Mouse (Mus musculus): Measurements from ENCODE around the gene Acot7.

The Acot7 gene

DNA sequence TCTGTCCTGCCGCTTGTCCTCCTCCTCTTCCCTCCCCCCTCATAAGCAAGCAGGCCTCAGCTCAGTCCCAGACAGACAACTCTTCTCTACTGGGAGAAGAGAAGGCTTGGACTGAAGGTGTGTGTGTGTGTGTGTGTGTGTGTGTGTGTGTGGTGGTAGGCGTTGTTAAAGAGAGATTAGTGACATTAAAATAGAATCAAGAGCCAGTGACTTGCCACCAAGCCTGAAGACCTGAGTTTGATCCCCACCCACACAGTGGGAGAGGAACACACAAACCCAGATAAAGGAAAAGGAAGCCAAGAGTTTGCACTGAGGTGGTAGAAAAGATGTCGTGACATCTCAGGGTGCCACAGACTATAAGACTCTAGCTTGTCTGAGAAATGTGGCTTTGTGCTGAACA, 69.3 kb downstream of the Acot7 start:
- DNase-seq = no peak

GRCm38 (mm10) chr4:152250615-152251014, 72.7 kb downstream of the Acot7 start:
- no peak for DNase-seq

- DNase-seq = no peak
Measured at GRCm38 (mm10) chr4:152253183-152253759, 75.3 kb downstream of the Acot7 start.

DNA sequence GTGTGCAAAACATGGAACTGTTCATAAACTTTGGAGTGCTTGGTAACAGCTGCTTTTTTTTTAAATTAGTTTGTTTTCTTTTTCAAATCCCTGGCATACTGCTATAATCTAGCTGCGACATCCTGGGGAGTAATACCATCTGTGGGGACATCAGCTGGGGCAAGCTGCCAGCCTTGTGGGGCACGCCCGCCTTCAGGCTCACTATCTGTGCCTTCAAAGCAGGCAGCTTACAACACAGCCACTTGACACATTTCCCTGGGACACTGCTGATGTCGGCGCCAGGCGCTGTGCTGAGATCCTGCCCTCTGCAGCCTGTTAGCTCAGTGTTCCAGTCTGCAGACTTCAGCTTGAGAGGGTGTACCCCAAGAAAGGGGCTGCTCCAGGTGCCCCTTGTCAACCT, 79.1 kb downstream of the Acot7 start:
- peak; percentile 85 for DNase-seq

GRCm38 (mm10) chr4:152260451-152260850, 82.5 kb downstream of the Acot7 start:
- DNase-seq = no peak

GRCm38 (mm10) chr4:152262187-152262586, 84.3 kb downstream of the Acot7 start:
- DNase-seq = no peak

- no peak for DNase-seq
Measured at GRCm38 (mm10) chr4:152263089-152263488, 85.2 kb downstream of the Acot7 start.

DNA sequence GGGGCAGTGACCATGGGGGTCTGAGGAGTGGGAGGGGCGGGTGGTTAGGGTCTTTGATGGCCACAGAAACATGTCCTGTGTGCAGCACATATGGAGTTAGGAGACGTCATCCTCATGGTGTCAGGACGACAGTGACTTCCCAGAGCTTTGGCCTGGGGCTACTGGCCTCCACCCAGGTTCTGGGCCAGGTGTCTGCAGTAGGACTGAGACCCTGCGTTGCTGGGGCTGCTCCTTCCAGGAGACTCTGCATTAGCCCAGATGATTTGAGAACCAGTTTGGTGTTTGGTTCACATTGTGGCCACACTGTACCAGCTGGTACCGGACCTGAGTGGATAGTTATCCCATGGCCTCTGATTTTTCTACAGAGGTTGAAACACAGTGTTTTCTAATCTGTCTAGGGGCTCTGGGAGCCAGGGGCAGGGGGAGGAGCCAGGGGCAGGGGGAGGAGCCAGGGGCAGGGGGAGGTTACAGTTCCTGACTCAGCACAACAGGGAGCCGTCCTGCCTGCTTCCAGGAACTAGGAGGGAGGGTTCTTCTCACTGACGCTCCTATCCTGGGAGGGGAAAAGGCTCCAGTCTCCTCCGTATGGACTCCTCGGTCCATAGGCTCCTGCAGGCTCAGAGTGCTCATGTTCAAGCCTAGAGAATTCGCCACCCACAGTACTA, 85.7 kb downstream of the Acot7 start:
- DNase-seq = no peak

- DNase-seq = no peak
Measured at GRCm38 (mm10) chr4:152264177-152264530, 86.2 kb downstream of the Acot7 start.

DNA sequence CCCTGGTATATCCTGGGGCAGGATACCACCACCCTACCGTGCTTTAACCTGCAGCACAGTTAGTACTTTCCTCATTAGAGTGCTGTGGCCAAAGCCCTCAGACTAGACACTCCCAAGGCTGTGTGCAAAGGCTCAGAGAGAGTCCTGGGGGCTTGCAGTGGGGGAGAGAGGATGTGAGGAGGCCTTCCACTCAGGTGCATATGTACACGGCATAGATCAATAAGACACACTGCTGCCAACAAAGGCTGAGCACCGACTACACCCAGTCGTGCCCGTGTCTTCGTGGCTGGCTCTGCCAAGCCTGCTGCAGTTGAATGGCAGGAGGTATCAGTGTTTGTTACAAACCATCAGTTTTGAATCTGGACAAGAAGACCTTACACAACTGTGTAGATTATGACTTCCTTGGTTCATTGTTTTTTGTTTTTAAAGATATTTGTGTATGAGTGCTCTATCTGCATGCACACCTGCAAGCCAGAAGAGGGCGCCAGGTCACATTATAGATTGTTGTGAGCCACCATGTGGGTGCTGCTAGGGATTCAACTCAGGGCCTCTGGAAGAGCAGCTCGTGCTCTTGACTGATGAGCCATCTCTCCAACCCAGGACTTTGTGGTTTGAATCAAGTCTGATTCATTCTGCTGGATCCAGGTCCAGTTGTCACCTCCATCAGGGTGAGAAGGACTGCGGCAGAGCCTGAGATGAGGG, 87.1 kb downstream of the Acot7 start:
- DNase-seq = no peak

- DNase-seq = no peak
Measured at GRCm38 (mm10) chr4:152265791-152266190, 87.9 kb downstream of the Acot7 start.

GRCm38 (mm10) chr4:152266236-152266895, 88.4 kb downstream of the Acot7 start:
- DNase-seq = peak; percentile 71

DNA sequence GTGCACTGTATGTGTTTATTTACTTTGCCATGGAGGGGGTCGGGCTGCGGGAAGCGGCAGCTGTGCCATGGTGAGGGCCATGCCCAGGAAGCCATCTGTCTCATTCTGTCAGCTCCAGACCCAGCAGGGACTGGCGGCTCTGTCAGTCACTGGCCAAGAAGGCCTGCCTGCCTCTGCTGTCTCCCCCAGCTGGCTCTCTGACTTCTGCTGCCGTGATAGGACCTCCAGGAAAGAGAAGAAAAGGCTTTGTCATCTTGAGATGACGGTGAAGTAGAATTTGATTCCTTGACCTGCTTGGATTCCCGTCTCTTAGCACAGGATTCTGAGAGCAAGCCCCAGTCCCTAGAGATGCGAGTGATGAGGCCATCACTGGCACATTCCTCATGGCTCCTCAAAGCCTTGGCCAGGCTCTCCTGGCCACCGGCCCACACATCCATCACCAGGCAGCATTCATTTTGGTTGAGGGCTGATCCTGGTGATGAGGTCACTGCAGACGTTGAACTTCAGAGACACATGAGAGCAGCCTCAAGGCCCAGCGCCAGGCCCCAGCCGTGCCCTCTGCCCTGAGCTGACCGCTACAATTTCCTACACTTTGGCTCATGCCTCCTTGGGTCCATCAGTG, 89.9 kb downstream of the Acot7 start:
- DNase-seq = no peak

DNA sequence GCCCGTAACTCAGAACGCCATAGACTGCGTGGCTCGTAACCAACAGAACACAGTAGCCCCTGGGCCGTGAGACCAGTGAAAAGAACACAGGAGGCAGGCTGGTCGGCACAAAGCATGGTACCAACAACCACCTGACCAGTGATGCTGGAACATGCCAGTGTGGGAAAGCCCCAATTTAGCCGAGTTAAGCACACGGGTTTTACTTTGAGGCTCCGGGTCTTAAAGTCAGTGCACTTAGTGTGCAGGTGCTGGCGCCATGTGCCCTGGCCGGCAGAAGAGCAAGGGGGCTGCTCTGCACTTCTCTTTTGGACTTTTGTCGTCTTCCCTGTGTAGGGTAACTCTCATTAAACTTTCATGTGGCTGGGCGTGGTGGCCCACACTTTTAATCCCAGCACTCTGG, 92.0 kb downstream of the Acot7 start:
- no peak for DNase-seq

- DNase-seq = no peak
Measured at GRCm38 (mm10) chr4:152270599-152270998, 92.7 kb downstream of the Acot7 start.

DNA sequence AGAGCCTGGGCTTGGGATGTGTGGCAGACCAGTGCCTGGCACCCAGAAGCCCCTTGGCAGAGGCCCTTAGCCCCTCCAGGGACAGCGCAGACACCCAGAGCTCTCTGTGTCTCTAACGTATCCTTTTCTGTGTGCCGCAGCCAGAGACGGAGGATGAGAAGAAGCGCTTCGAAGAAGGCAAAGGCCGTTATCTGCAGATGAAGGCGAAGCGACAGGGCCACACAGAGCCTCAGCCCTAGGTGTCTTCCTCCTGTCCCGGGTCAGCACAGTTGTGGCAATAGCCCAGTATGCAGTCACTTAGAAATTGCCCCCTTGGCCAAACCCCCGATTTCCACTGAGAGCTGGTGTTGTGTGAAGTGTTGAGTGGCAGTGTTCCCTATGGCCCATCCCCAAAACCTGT, 93.4 kb downstream of the Acot7 start:
- DNase-seq = no peak

DNA sequence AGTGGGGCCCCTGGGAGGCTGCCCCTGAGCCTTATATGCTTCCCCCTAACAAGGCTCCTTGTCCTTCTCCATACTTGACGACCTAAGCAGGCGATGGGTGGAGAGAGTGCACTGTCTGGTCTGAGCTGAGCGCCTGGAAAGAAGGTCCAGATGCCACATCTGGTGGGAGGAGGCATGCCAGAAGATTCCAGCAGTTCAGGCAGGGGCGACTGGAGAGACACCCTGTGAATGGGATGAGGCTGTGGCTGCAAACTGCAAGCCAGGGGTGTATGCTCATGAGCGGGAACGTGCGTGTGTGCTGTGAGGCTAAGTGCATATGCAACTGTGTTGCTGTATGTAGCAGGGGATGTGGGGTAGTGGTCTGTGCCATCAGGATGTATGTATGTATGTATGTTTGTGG, 94.1 kb downstream of the Acot7 start:
- DNase-seq = no peak

DNA sequence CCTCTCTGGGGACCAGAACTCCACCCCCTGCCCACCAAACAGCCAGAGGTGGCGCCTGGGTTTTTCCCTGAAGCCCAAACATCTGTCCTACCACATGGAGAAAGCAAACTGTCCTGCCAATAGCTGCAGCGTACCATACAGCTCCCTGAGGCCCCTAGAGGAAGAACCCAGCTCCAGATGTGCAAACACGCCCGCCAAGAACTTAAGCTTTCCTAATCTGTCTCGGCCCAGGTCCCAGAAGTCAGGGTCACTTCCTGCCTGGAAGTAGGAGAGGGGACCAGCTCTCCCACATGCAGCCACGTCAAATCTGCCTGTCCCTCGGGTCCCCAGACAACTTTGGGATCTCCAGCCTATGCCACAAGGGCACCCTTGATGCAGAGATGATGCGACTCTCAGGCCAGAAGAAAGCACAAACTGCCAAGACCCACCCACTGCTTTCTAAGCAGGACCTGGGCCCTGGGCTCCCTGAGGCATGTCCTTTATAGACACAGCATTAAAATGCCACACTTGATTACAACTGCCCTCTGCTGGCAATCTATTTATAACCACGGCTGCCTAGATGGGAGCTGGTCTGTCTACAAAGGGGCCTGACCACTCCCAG, 94.6 kb downstream of the Acot7 start:
- DNase-seq = no peak

DNA sequence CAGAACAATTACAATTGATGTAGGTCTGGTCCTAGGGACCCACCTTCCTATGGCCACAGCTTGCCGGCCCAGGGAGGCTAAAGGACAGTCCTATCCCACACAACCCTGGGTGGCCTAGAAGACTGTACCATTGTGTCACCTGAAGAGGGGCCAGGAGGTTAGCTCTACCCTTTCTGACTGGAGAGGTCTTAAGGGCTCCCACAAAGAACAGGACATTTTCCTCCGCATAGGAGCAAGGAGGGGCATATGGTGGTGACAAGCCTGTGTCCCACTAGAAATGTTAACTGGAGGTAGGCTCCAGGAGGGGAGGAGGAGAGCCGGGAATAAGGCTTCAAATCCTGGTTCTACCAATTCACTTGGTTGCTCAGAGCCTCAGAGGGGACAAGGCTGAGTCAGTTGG, 95.3 kb downstream of the Acot7 start:
- DNase-seq = no peak

GRCm38 (mm10) chr4:152273621-152274236, 95.8 kb downstream of the Acot7 start, which contains the start of gene Gpr153:
Gene Gpr153 (plus strand): TSS chr4:152274232.
- DNase-seq = peak; percentile 63

DNA sequence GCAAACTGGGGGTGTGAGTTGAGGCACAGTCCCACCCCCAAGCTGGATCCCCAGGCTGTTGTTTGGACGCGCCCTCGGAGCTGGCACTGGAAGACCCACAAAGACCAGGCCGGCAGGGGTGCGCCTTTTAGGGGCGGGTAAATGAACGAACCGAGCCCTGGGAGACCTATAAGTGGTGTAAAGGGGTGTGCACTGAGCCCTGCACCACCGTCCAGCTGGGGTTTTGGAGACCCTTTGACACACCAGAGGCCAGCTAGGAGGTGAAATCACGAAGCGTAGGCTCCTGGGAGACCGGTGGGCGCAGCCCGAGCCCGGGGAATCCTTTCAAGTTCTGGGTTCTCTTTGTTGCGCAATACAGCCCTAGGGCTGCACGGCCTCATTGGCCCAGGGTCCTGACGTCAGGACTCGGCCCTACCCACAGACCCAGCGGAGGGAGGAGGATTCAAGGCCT, 96.8 kb downstream of the Acot7 start:
- no peak for DNase-seq

Data from right cerebral cortex, adult 18-20 months (tissue).